Mouse (Mus musculus) spleen, adult 2 months (tissue): ENCODE data around the gene BC037034. TPM values are rescaled to one million over a fixed set of nuclear protein-coding genes. Genes with fewer than 3 reads are reported as not detected.
A peak's percentile ranks its signal among the peaks of the same experiment; 100 is the strongest.

Experiments used
- DNase-seq, 2 experiments: peaks; one replicate each; pipeline versions ENCODE4 v3.0.0 to v3.0.0-alpha.2; 2012 to 2021; ENCODE audit warnings: low spot score in 2 of 2, low read depth in 1 of 2
- H3K27ac ChIP-seq: fragments of 200-500 bp; 2 replicates; pipeline ENCODE4 v1.5.1; 2012; ENCODE audit warnings: low read length, inconsistent platforms; ENCODE audit not compliant: insufficient read depth
- H3K27me3 ChIP-seq: fragments of 200-500 bp; 2 replicates; pipeline ENCODE4 v1.6.1; 2012; ENCODE audit warnings: mild to moderate bottlenecking, moderate library complexity, low read length, inconsistent platforms; ENCODE audit not compliant: control insufficient read depth, insufficient read depth
- H3K36me3 ChIP-seq: fragments of 200-500 bp; 2 replicates; pipeline ENCODE4 v1.6.1; 2012; ENCODE audit warnings: mild to moderate bottlenecking, low read length, inconsistent platforms; ENCODE audit not compliant: control insufficient read depth, insufficient read depth
- H3K4me1 ChIP-seq: fragments of 200-500 bp; 2 replicates; pipeline ENCODE4 v1.6.1; 2011; ENCODE audit warnings: inconsistent platforms; ENCODE audit not compliant: control insufficient read depth, insufficient read depth, insufficient read length
- H3K4me3 ChIP-seq: fragments of 200-500 bp; 2 replicates; pipeline ENCODE4 v1.5.1; 2011; ENCODE audit warnings: mild to moderate bottlenecking, inconsistent platforms; ENCODE audit not compliant: insufficient read depth, insufficient read length; ENCODE audit errors: extremely low read depth
- CTCF ChIP-seq: fragments of 200-500 bp; IDR thresholded peaks from 2 replicates; pipeline ENCODE4 v1.5.1; 2011; ENCODE audit warnings: mild to moderate bottlenecking, inconsistent platforms; ENCODE audit not compliant: insufficient read depth, insufficient read length, insufficient replicate concordance; ENCODE audit errors: extremely low read depth
- POLR2A ChIP-seq: fragments of 200-500 bp; IDR thresholded peaks from 2 replicates; pipeline ENCODE4 v1.6.1; 2011; ENCODE audit warnings: low read depth, low read length, inconsistent platforms
- WGBS: fragments of 180-500 bp; shearing (Covaris S2); methylation state at CpG from one replicate; pipeline ENCODE4 v1.1.7; 2018; 5-methylcytosine and 5-hydroxymethylcytosine counted together
- polyA plus RNA-seq: library from polyadenylated mRNA; depleted of rRNA; stranded (reverse); fragments of >200 nt; gene quantifications from 2 replicates; pipeline ENCODE4 v1.2.3, GENCODE M21; 2012

BC037034 gene
- polyA plus RNA-seq, 1 experiment: 114 TPM

DNA sequence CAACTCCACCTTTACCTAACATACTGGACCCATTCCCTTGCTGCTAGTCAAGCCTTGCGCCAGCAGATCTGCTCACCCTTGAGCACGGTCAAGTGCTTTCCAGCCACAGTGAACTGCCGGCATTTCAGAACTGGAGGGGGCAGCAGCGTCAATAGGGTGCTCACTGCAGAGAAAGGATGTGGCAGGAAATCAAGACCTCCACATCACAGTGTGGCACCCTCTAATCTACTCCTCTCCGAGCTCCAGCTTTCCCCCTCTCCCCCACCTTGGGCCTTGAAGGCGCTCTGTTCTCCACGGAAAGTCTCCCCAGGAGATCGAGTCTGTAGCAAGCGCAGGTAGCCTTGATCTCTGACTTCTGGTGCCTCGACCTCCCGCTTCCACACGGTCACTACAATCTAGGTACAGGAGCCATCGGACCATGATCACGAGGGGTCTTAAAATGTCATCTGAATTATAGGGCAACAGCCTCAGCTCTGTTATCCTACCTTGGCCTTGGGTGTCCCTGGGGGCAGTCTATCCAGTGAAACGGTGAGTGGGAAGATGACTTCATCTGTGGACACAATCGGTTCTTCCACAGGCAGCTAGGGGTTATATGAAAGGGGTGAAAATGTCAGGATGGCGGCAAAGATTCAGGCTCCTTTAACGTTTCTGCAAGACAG, 1.1 kb downstream of the BC037034 start:
- peak overlapping the region; percentile 88 for H3K4me3 ChIP-seq
- H3K27ac ChIP-seq: peak overlapping the region; percentile 4; the same call in 1 of the 2 replicates
- 32% methylated on average over 18 of the region's 18 CpGs for WGBS
- peaks cover 27% of the 10 kb centered on the region for H3K36me3 ChIP-seq
- no peak for DNase-seq
- TF ChIP-seq CTCF (no peak), POLR2A (no peak)
- H3K4me1 ChIP-seq: peaks cover 17% of the 10 kb centered on the region; the same call in 1 of the 2 replicates
- H3K27me3 ChIP-seq: no peaks in the 10 kb centered on the region

DNA sequence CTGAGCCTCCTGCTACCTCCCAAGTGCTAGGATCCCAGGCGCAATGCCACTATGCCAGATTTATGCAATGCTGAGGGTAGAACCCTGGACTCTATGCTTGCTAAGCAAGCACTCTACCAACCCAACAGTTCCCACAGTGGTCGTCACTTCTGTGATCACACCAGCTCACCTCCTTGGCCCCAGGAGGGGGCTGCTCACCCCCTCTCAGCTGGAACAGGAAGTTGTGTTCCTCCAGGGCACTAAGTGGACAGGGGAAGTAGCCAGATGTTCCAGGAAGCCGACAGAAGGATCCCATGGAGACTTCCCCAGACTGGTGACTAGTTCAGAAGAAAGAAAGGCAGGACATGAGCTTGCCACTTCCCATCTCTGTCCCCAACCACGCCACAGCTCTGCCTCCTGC, 1.8 kb downstream of the BC037034 start:
- no peak overlapping the region for H3K4me3 ChIP-seq

DNA sequence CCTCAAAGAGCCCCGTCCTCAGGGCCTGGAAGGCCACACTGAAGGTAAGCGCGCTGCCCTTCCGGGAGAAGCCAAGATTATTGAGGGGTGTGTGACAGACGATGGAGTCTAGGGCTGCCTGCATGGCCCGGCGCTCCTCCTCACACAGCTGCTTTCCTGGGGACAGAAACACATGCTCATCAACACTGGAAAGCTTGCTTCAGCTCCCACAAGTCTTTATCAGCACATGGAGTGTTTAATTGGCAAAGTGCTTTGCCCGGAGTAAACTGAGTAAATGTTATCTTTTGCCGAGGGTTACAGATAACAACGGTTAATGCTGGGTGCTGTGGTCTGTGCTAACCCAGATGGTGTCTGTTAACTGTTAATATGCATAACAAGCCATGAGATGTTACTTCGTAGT, 3.0 kb downstream of the BC037034 start:
- Histone ChIP-seq H3K4me3 (no peak overlapping the region), H3K27me3 (no peaks in the 10 kb centered on the region), H3K4me1 (peaks cover 25% of the 10 kb centered on the region), H3K27ac (no peak overlapping the region), H3K36me3 (peaks cover 26% of the 10 kb centered on the region)
- DNase-seq: no peak
- 75% methylated on average over 11 of the region's 11 CpGs for WGBS
- TF ChIP-seq CTCF: no peak
- no peak for TF ChIP-seq POLR2A

More for the DNA sequence above, 1.8 kb downstream of the BC037034 start:
- Histone ChIP-seq H3K27ac (no peak overlapping the region), H3K27me3 (no peaks in the 10 kb centered on the region), H3K36me3 (peaks cover 27% of the 10 kb centered on the region), H3K4me1 (peaks cover 21% of the 10 kb centered on the region; the same call in 1 of the 2 replicates)
- TF ChIP-seq POLR2A (no peak), CTCF (no peak)
- no peak for DNase-seq
- 44% methylated on average over 4 of the region's 4 CpGs for WGBS

- H3K36me3 ChIP-seq: peaks cover 26% of the 10 kb centered on the region
- H3K4me3 ChIP-seq: no peak overlapping the region
These were observed 3.8 kb downstream of the BC037034 start for GRCm38 (mm10) chr5:138260051-138260450.

DNA sequence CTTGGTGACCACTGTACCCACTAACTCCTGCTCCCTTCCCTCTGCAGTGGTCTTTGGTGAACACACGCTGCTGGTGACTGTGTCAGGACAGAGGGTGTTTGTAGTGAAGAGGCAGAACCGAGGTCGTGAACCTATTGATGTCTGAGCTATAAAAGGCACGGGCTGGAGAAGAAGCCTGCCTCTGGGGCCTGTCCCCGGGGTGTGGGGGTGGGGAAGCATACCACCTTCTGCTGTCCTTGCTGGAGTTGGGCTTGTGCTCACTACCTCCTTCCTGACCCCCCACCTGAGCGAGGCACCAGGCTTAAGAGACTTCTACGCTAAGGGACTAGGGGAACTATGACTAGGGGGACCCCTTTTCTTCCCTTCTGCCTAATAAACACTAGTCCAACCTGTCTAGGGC, 4.8 kb downstream of the BC037034 start:
- TF ChIP-seq POLR2A (no peak), CTCF (no peak)
- DNase-seq: no peak
- H3K27ac ChIP-seq: no peak overlapping the region
- peaks cover 26% of the 10 kb centered on the region for H3K36me3 ChIP-seq
- no peaks in the 10 kb centered on the region for H3K27me3 ChIP-seq
- no peak overlapping the region for H3K4me3 ChIP-seq
- H3K4me1 ChIP-seq: peaks cover 22% of the 10 kb centered on the region
- 58% methylated on average over 7 of the region's 7 CpGs for WGBS

More at GRCm38 (mm10) chr5:138260051-138260450, 3.8 kb downstream of the BC037034 start:
- TF ChIP-seq CTCF: no peak
- TF ChIP-seq POLR2A: no peak
- 84% methylated on average over 10 of the region's 10 CpGs for WGBS
- Histone ChIP-seq H3K27ac (no peak overlapping the region), H3K4me1 (peaks cover 25% of the 10 kb centered on the region), H3K27me3 (no peaks in the 10 kb centered on the region)
- no peak for DNase-seq

- DNase-seq: no peak
- peaks cover 22% of the 10 kb centered on the region for H3K4me1 ChIP-seq
- no peaks in the 10 kb centered on the region for H3K27me3 ChIP-seq
- H3K27ac ChIP-seq: no peak overlapping the region
- WGBS: 76% methylated on average over 6 of the region's 6 CpGs
- H3K4me3 ChIP-seq: no peak overlapping the region
- H3K36me3 ChIP-seq: peaks cover 26% of the 10 kb centered on the region
- no peak for TF ChIP-seq POLR2A
- TF ChIP-seq CTCF: no peak
These were observed 5.3 kb downstream of the BC037034 start for GRCm38 (mm10) chr5:138258542-138258941.

DNA sequence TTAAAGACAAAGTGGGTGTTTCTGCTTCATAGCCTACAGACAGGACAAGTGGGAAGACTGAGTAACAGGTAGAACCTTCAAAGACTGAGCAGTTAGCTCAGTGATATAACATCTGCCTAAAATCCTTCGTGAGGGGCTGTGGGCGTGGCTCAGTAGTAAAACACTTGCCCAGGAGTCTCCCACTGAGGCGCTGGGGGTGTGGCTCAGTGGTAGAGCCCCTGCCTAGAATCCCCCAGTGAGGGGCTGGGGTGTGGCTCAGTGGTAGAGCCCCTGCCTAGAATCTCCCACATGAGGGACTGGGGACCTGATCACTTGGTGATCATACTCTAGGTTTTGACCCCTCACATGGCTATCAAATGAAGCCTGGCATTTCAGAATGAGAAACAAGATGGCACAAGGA, 5.8 kb downstream of the BC037034 start:
- no peak for DNase-seq
- 76% methylated on average over 3 of the region's 3 CpGs for WGBS
- Histone ChIP-seq H3K36me3 (peaks cover 26% of the 10 kb centered on the region), H3K4me1 (peaks cover 21% of the 10 kb centered on the region), H3K4me3 (no peak overlapping the region), H3K27ac (no peak overlapping the region), H3K27me3 (no peaks in the 10 kb centered on the region)
- no peak for TF ChIP-seq POLR2A
- TF ChIP-seq CTCF: no peak
